Mouse (Mus musculus) embryo, embryonic 10 days (tissue): ENCODE data around the gene Spats2.
A peak's percentile ranks its signal among the peaks of the same experiment; 100 is the strongest.
"Not testable (repeated sequence)": the region's sequence is repeated elsewhere in the genome, so short reads cannot be mapped to it uniquely, and the experiment has no call there.

ENCODE experiments used
- DNase-seq: peaks from one replicate; pipeline ENCODE4 v3.0.0-alpha.2; 2015; ENCODE audit warnings: low spot score

Spats2 gene

GRCm38 (mm10) chr15:99125711-99126080 lies at the start of gene Spats2:
Gene Spats2, plus strand, starts transcription at chr15:99125916.
- no peak for DNase-seq

- DNase-seq, result not testable (repeated sequence)
Measured at GRCm38 (mm10) chr15:99076011-99076410, 49.7 kb upstream of the Spats2 start.

- DNase-seq, result no peak
Measured at GRCm38 (mm10) chr15:99078181-99078910, 47.4 kb upstream of the Spats2 start.

- no peak for DNase-seq
Measured at GRCm38 (mm10) chr15:99079804-99080203, 45.9 kb upstream of the Spats2 start.

- DNase-seq, result no peak
Measured at GRCm38 (mm10) chr15:99082322-99082721, 43.4 kb upstream of the Spats2 start.

GRCm38 (mm10) chr15:99082840-99083239 lies 42.9 kb upstream of the Spats2 start:
- DNase-seq, result no peak

GRCm38 (mm10) chr15:99083258-99083657 lies 42.5 kb upstream of the Spats2 start:
- peak; percentile 70 for DNase-seq

- DNase-seq, result peak; percentile 51
Measured at GRCm38 (mm10) chr15:99083867-99084557, 41.7 kb upstream of the Spats2 start.

GRCm38 (mm10) chr15:99084618-99085017 lies 41.1 kb upstream of the Spats2 start:
- DNase-seq, result no peak

- DNase-seq, result no peak
Measured at GRCm38 (mm10) chr15:99085997-99086396, 39.7 kb upstream of the Spats2 start.

- DNase-seq, result peak; percentile 49
Measured at GRCm38 (mm10) chr15:99087253-99088075, 38.3 kb upstream of the Spats2 start, which contains the start of gene C1ql4. Gene C1ql4, minus strand, starts transcription at chr15:99087817.

GRCm38 (mm10) chr15:99088292-99088691 lies 37.4 kb upstream of the Spats2 start:
- peak; percentile 82 for DNase-seq

- no peak for DNase-seq
Measured at GRCm38 (mm10) chr15:99089069-99089468, 36.6 kb upstream of the Spats2 start.

GRCm38 (mm10) chr15:99092870-99093269 lies 32.8 kb upstream of the Spats2 start, which contains the start of gene Dnajc22:
Gene Dnajc22, plus strand, starts transcription at chr15:99093170.
- DNase-seq, result no peak

- peak; percentile 80 for DNase-seq
Measured at GRCm38 (mm10) chr15:99093291-99094258, 32.1 kb upstream of the Spats2 start.

GRCm38 (mm10) chr15:99094631-99095270 lies 31.0 kb upstream of the Spats2 start:
- DNase-seq, result peak; percentile 71

GRCm38 (mm10) chr15:99095356-99095755 lies 30.4 kb upstream of the Spats2 start:
- DNase-seq, result no peak

GRCm38 (mm10) chr15:99096061-99096793 lies 29.5 kb upstream of the Spats2 start:
- DNase-seq, result no peak

GRCm38 (mm10) chr15:99096831-99097500 lies 28.8 kb upstream of the Spats2 start:
- DNase-seq, result peak; percentile 57
